Mouse (Mus musculus) midbrain, postnatal 0 days (tissue): ENCODE measurements around the gene Spata20. TPM values are rescaled to one million over a fixed set of nuclear protein-coding genes. Genes with fewer than 3 reads are reported as not detected.

ENCODE experiments used
- ATAC-seq: fragments of 200-750 bp; cut with Nextera tagmentation; 2 replicates; pipeline ENCODE4 v1.8.0; 2017; ENCODE audit warnings: moderate number of reproducible peaks, mild to moderate bottlenecking, moderate TSS enrichment, moderate library complexity; ENCODE audit not compliant: low FRiP score
- DNase-seq: peaks from one replicate; pipeline ENCODE4 v3.0.0-alpha.2; 2015; ENCODE audit warnings: low spot score
- H3K27ac ChIP-seq: fragments of 300-500 bp; sonication (generic); 2 replicates; pipeline ENCODE4 v1.5.1; 2014; ENCODE audit warnings: low read depth, mild to moderate bottlenecking, low read length, mixed read lengths
- H3K27me3 ChIP-seq: fragments of 300-500 bp; sonication (generic); 2 replicates; pipeline ENCODE4 v1.6.1; 2014; ENCODE audit warnings: low read length, control low read depth, mixed read lengths; ENCODE audit not compliant: insufficient read depth
- H3K36me3 ChIP-seq: fragments of 300-500 bp; sonication (generic); 2 replicates; pipeline ENCODE4 v1.6.1; 2014; ENCODE audit warnings: low read length, control low read depth, mixed read lengths; ENCODE audit not compliant: insufficient read depth
- H3K4me1 ChIP-seq: fragments of 300-500 bp; sonication (generic); 2 replicates; pipeline ENCODE4 v1.6.1; 2014; ENCODE audit warnings: mild to moderate bottlenecking, control low read depth, antibody characterized with exemption, low read length, mixed read lengths; ENCODE audit not compliant: insufficient read depth
- H3K4me2 ChIP-seq: fragments of 300-500 bp; sonication (generic); 2 replicates; pipeline ENCODE4 v1.6.1; 2014; ENCODE audit warnings: low read depth, mild to moderate bottlenecking, low read length, mixed read lengths; ENCODE audit not compliant: poor library complexity, severe bottlenecking
- H3K4me3 ChIP-seq: fragments of 300-500 bp; sonication (generic); 2 replicates; pipeline ENCODE4 v1.5.1; 2014; ENCODE audit warnings: low read depth, mild to moderate bottlenecking, low read length, moderate library complexity
- H3K9ac ChIP-seq: fragments of 300-500 bp; sonication (generic); replicated peaks from 2 replicates; pipeline ENCODE4 v1.6.1; 2014; ENCODE audit warnings: mild to moderate bottlenecking, low read length, moderate library complexity, mixed read lengths; ENCODE audit not compliant: poor library complexity, severe bottlenecking
- H3K9me3 ChIP-seq: fragments of 300-500 bp; sonication (generic); 2 replicates; pipeline ENCODE4 v1.6.1; 2016; ENCODE audit warnings: low read length, control low read depth
- CTCF ChIP-seq: IDR thresholded peaks from 2 replicates; pipeline ENCODE4 v1.5.1; 2016; ENCODE audit warnings: antibody characterized with exemption, mild to moderate bottlenecking
- whole genome bisulfite sequencing: fragments of 180-500 bp; shearing (Covaris S2); extraction: QIAGEN DNeasy Blood & Tissue Kit; methylation state at CpG from one replicate; pipeline ENCODE4 v1.1.7; 2014; 5-methylcytosine and 5-hydroxymethylcytosine counted together
- polyA plus RNA-seq: library from polyadenylated mRNA; unstranded; fragments of >200 nt; fragmentation: Nextera tagmentation; extraction: Ambion mirVana; gene quantifications from 2 replicates; pipeline ENCODE4 v1.2.1, GENCODE M21; 2015
- total RNA-seq: library from RNA; depleted of rRNA; stranded (reverse); fragments of >200 nt; gene quantifications from 2 replicates; pipeline ENCODE4 v1.2.3, GENCODE M21; 2014; rRNA removed

The Spata20 gene
- total and polyA plus RNA-seq, 2 experiments from 2014 or later, result 0.93 to 1.3 TPM

DNA sequence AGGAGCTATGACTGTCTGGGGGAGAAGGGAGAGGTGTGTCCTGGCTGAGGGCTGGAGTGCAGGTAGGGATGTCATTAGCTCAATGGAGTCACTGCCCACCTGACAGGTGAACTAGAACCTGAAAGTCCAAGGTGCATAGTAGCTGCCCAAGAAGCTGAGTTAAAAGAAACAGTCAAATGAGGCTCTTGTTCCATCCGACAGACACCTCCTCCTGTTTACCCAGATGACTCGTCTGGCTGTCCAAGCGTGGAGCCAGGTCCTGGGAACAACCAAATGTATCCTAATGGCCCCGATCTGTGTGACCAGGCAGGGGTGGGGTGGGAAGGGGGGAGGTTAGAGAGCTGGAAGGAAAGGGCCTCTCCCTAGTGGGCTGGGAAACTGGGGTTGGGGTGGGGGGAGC lies 40.7 kb downstream of the Spata20 start:
- H3K27ac ChIP-seq, result no peak overlapping the region
- ATAC-seq, result no peak
- WGBS, result 39% methylated on average over 4 of the region's 4 CpGs

GRCm38 (mm10) chr11:94444829-94445228 lies 41.1 kb downstream of the Spata20 start:
- H3K9me3 ChIP-seq, result no peaks in the 10 kb centered on the region
- H3K27me3 ChIP-seq, result no peaks in the 10 kb centered on the region
- H3K36me3 ChIP-seq, result 0 out of 2 replicates have a peak, but pooled peaks cover 4% of the 10 kb centered on the region
- H3K27ac ChIP-seq, result no peak overlapping the region
- ATAC-seq, result no peak
- DNase-seq, result no peak
- H3K4me1 ChIP-seq, result peaks cover 15% of the 10 kb centered on the region; the same call in 1 of the 2 replicates
- WGBS, result 45% methylated on average over 5 of the region's 5 CpGs
- no peak for TF ChIP-seq CTCF
- no peak overlapping the region for H3K4me3 ChIP-seq
- no peak overlapping the region for H3K9ac ChIP-seq
- no peak overlapping the region for H3K4me2 ChIP-seq

More for the DNA sequence above, 40.7 kb downstream of the Spata20 start:
- Histone ChIP-seq H3K36me3 (peaks cover 4% of the 10 kb centered on the region; the same call in 1 of the 2 replicates), H3K4me3 (no peak overlapping the region), H3K9me3 (no peaks in the 10 kb centered on the region), H3K4me1 (peaks cover 15% of the 10 kb centered on the region; the same call in 1 of the 2 replicates), H3K4me2 (no peak overlapping the region), H3K9ac (no peak overlapping the region), H3K27me3 (no peaks in the 10 kb centered on the region)
- DNase-seq, result no peak
- no peak for TF ChIP-seq CTCF

- WGBS, result 63% methylated on average over 9 of the region's 9 CpGs
- Histone ChIP-seq H3K9me3 (no peaks in the 10 kb centered on the region), H3K4me2 (no peak overlapping the region), H3K4me1 (peaks cover 11% of the 10 kb centered on the region; the same call in 1 of the 2 replicates), H3K27ac (peak overlapping the region; percentile 58), H3K36me3 (peaks cover 7% of the 10 kb centered on the region; the same call in 1 of the 2 replicates), H3K4me3 (no peak overlapping the region), H3K27me3 (no peaks in the 10 kb centered on the region), H3K9ac (no peak overlapping the region)
- no peak for TF ChIP-seq CTCF
- ATAC-seq, result no peak
- DNase-seq, result no peak
These were observed 44.2 kb downstream of the Spata20 start for GRCm38 (mm10) chr11:94441752-94442151.

DNA sequence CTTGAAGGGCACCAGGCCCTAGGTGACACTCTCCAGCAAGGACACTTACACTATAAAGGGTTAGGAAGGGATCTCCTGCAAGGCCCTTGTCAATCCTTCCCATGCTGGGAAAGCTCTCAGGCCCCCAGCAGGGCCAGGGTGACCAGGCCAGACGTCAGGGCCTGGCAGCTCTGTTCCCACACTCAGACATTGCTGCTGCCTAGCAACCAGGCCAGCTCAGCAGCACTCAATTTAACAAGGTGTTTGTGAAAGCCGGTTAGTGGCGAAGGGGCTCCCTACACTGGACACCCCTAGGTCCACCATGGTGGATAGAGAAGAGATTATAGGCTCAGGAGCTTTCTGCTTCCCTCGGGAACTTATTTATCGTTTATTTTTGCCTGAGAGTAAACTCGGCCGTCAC lies 44.9 kb downstream of the Spata20 start:
- TF ChIP-seq CTCF, result no peak
- WGBS, result 32% methylated on average over 7 of the region's 7 CpGs
- Histone ChIP-seq H3K36me3 (peaks cover 7% of the 10 kb centered on the region; the same call in 1 of the 2 replicates), H3K4me1 (peaks cover 11% of the 10 kb centered on the region; the same call in 1 of the 2 replicates), H3K27ac (peak overlapping the region; percentile 58), H3K9me3 (no peaks in the 10 kb centered on the region), H3K4me2 (no peak overlapping the region), H3K4me3 (no peak overlapping the region), H3K9ac (no peak overlapping the region; the same call in 1 of the 2 replicates), H3K27me3 (no peaks in the 10 kb centered on the region)
- DNase-seq, result peak; percentile 51
- ATAC-seq, result peak; percentile 52; the same call in 1 of the 2 replicates

- Histone ChIP-seq H3K4me2 (no peak overlapping the region), H3K27ac (0 out of 2 replicates have a peak overlapping the region, but pooled peaks have one; percentile 58), H3K36me3 (peaks cover 7% of the 10 kb centered on the region; the same call in 1 of the 2 replicates), H3K9me3 (no peaks in the 10 kb centered on the region), H3K9ac (no peak overlapping the region), H3K27me3 (no peaks in the 10 kb centered on the region), H3K4me3 (no peak overlapping the region), H3K4me1 (peaks cover 11% of the 10 kb centered on the region; the same call in 1 of the 2 replicates)
- 46% methylated on average over 6 of the region's 6 CpGs for WGBS
- DNase-seq, result peak; percentile 51
- no peak for ATAC-seq
- no peak for TF ChIP-seq CTCF
These were observed 45.6 kb downstream of the Spata20 start for GRCm38 (mm10) chr11:94440421-94440820.

- Histone ChIP-seq H3K9ac (no peak overlapping the region), H3K27me3 (no peaks in the 10 kb centered on the region), H3K9me3 (no peaks in the 10 kb centered on the region), H3K27ac (no peak overlapping the region), H3K36me3 (peaks cover 40% of the 10 kb centered on the region), H3K4me1 (no peaks in the 10 kb centered on the region; the same call in 1 of the 2 replicates), H3K4me2 (no peak overlapping the region), H3K4me3 (no peak overlapping the region)
- no peak for TF ChIP-seq CTCF
- 37% methylated on average over 9 of the region's 9 CpGs for WGBS
- ATAC-seq, result no peak
- DNase-seq, result no peak
These were observed 56.8 kb downstream of the Spata20 start for GRCm38 (mm10) chr11:94429011-94429651.

Other genes starting within 250 kb of the Spata20 start
- gene Wfikkn2, start 240.2 kb downstream of the Spata20 start, total RNA-seq, result 5.0 and 10.0 TPM in 2 replicates
- 2.6 and 2.7 TPM in 2 replicates for gene Wfikkn2, start 240.2 kb downstream of the Spata20 start, polyA plus RNA-seq
- not detected in 2 replicates for gene Gm21885, start 204.3 kb downstream of the Spata20 start, total RNA-seq
- not detected in 2 replicates for gene Gm21885, start 204.3 kb downstream of the Spata20 start, polyA plus RNA-seq
- gene Luc7l3, start 164.2 kb downstream of the Spata20 start, total RNA-seq, result 47.5 and 87.1 TPM in 2 replicates
- 100 and 124 TPM in 2 replicates for gene Luc7l3, start 164.2 kb downstream of the Spata20 start, polyA plus RNA-seq
- 41.7 and 49.5 TPM in 2 replicates for gene Ankrd40, start 158.2 kb downstream of the Spata20 start, total RNA-seq
- gene Ankrd40, start 158.2 kb downstream of the Spata20 start, polyA plus RNA-seq, result 11.9 and 12.8 TPM in 2 replicates
- gene Abcc3, start 93.2 kb downstream of the Spata20 start, total RNA-seq, result 1.7 and 3.6 TPM in 2 replicates
- 0.72 and 0.99 TPM in 2 replicates for gene Abcc3, start 93.2 kb downstream of the Spata20 start, polyA plus RNA-seq
- 94.6 and 131 TPM in 2 replicates for gene Cacna1g, start 12.0 kb downstream of the Spata20 start, total RNA-seq
- gene Cacna1g, start 12.0 kb downstream of the Spata20 start, polyA plus RNA-seq, result 13.0 and 13.2 TPM in 2 replicates
- gene Epn3, start 13.8 kb upstream of the Spata20 start, total RNA-seq, result 1.1 and 5.0 TPM in 2 replicates
- 0.92 and 1.4 TPM in 2 replicates for gene Epn3, start 13.8 kb upstream of the Spata20 start, polyA plus RNA-seq
- gene Mycbpap, start 35.6 kb upstream of the Spata20 start, total RNA-seq, result 3.2 and 4.4 TPM in 2 replicates
- 1.2 and 2.0 TPM in 2 replicates for gene Mycbpap, start 35.6 kb upstream of the Spata20 start, polyA plus RNA-seq
- 12.6 and 19.5 TPM in 2 replicates for gene Rsad1, start 63.1 kb upstream of the Spata20 start, total RNA-seq
- gene Rsad1, start 63.1 kb upstream of the Spata20 start, polyA plus RNA-seq, result 11.5 and 13.5 TPM in 2 replicates
- gene Chad, start 78.9 kb upstream of the Spata20 start, total RNA-seq, result 0.11 TPM in 1 of 2 replicates, not detected in the other
- 0.85 and 0.87 TPM in 2 replicates for gene Chad, start 78.9 kb upstream of the Spata20 start, polyA plus RNA-seq
- gene Acsf2, start 115.7 kb upstream of the Spata20 start, total RNA-seq, result 3.9 and 6.6 TPM in 2 replicates
- 1.7 and 1.9 TPM in 2 replicates for gene Acsf2, start 115.7 kb upstream of the Spata20 start, polyA plus RNA-seq
- gene Lrrc59, start 143.6 kb upstream of the Spata20 start, total RNA-seq, result 128 and 129 TPM in 2 replicates
- 135 and 137 TPM in 2 replicates for gene Lrrc59, start 143.6 kb upstream of the Spata20 start, polyA plus RNA-seq
- 42.5 and 49.5 TPM in 2 replicates for gene Mrpl27, start 167.6 kb upstream of the Spata20 start, total RNA-seq
- 162 and 169 TPM in 2 replicates for gene Mrpl27, start 167.6 kb upstream of the Spata20 start, polyA plus RNA-seq
- 0.28 and 0.49 TPM in 2 replicates for gene Eme1, start 167.8 kb upstream of the Spata20 start, total RNA-seq
- gene Eme1, start 167.8 kb upstream of the Spata20 start, polyA plus RNA-seq, result 0.75 and 0.82 TPM in 2 replicates
- gene Xylt2, start 191.3 kb upstream of the Spata20 start, total RNA-seq, result 38.4 and 45.8 TPM in 2 replicates
- gene Xylt2, start 191.3 kb upstream of the Spata20 start, polyA plus RNA-seq, result 10.2 and 12.5 TPM in 2 replicates
- gene Gm11541, start 218.3 kb upstream of the Spata20 start, total RNA-seq, result 0.22 TPM in 1 of 2 replicates, not detected in the other
- not detected in 2 replicates for gene Gm11541, start 218.3 kb upstream of the Spata20 start, polyA plus RNA-seq